Mouse (Mus musculus): Measurements from ENCODE around the gene Fads6.

DNA sequence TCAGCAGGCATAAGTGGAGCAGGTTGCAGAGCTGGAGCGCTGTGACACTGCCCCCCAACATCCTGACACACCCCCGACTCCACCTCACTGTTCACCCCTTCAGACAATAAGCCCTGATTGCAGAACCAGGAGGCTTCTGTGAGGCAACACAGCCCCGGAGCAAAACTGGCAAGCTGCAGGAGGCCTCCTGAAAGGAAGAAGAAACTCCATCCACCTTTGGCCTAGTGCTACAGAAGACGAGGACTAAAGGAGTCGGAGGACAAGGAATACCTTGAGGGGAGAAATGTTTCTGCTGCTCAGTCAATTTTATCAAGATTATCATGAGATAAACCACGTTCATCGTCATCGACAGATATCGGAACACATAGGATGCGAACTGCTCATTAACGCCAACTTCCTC, 1.5 kb downstream of the Fads6 start:
- TF ChIP-seq GATA1 (IDR thresholded peaks at IDR 0.05; ENCODE audit: borderline replicate concordance, low read length) (no peak), FLI1 (IDR thresholded peaks at IDR 0.05; ENCODE audit: low read length) (no peak)

All from megakaryocyte, embryonic 14.5 days (primary cell).